15 mouse cellular contexts compared by ENCODE assay signal in the genomic region with DNA sequence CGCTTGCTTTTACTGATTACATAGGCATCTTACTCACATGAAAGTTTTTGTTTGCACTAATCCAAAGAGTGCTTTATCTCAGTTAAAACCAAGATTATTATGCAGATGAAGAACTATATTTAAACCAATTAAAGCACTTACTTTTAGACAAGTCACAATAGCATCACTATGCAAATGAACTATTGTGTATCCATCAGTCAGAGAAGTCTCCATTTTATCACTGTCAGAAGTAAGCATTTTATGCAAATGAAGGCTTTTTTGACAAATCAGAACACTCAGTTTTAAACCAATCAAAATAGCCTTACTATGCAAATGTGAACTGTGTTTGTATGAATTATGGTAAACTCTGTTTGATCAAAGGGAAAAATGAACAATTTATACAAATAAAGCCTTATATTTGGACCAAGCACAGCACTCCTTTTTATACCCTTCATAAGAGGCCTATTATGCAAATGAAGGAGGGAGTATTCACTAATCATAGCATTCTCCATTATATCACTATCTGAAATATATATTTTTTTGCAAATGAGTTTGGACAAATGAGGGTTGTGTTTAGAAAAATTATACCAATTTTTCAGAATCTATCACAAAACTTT.
DNase-seq lines count a peak whose midpoint lies in the region; ATAC-seq and TF ChIP-seq lines count a peak whose summit lies in the region.
"Had no signal": no experiment of that assay in that cellular context is flagged by ENCODE, and none has a peak within 500 bp of the region (broad histone marks: within the 10 kb centered on the region; RNA-seq: fewer than 3 reads in every experiment).

No protein-coding gene starts in this region.

- no peaks in the 10 kb centered on the region for H3K36me3 ChIP-seq in forebrain, embryonic 13.5 days (ENCODE audit: poor library complexity, severe bottlenecking)
- no peaks in the 10 kb centered on the region for H3K36me3 ChIP-seq in forebrain, postnatal 0 days (ENCODE audit: insufficient read depth)
- H3K36me3 ChIP-seq in forebrain, embryonic 16.5 days (ENCODE audit: control insufficient read depth, insufficient read depth) = no peaks in the 10 kb centered on the region
- H3K36me3 ChIP-seq in forebrain, embryonic 10.5 days (replicated peaks) = no peaks in the 10 kb centered on the region
- H3K36me3 ChIP-seq: embryonic facial prominence, embryonic 10.5 days; embryonic facial prominence, embryonic 12.5 days had no signal

- H3K9me3 ChIP-seq in forebrain, embryonic 13.5 days (replicated peaks) = no peaks in the 10 kb centered on the region
- H3K9me3 ChIP-seq in forebrain, postnatal 0 days (ENCODE audit: low read length) = no peaks in the 10 kb centered on the region
- no peaks in the 10 kb centered on the region for H3K9me3 ChIP-seq in forebrain, embryonic 16.5 days (ENCODE audit: control insufficient read depth, low read length)
- no peaks in the 10 kb centered on the region for H3K9me3 ChIP-seq in forebrain, embryonic 10.5 days
- H3K9me3 ChIP-seq: embryonic facial prominence, embryonic 10.5 days; embryonic facial prominence, embryonic 12.5 days had no signal

- no peak overlapping the region for H3K4me3 ChIP-seq in forebrain, embryonic 13.5 days
- H3K4me3 ChIP-seq in forebrain, postnatal 0 days (ENCODE audit: low read depth, low read length) = no peak overlapping the region
- no peak overlapping the region for H3K4me3 ChIP-seq in forebrain, embryonic 16.5 days (replicated peaks; ENCODE audit: low read length)
- no peak overlapping the region for H3K4me3 ChIP-seq in forebrain, embryonic 10.5 days
- H3K4me3 ChIP-seq: embryonic facial prominence, embryonic 10.5 days; embryonic facial prominence, embryonic 12.5 days had no signal

- 61% methylated on average over 1 of the region's 1 CpGs for WGBS in forebrain, embryonic 13.5 days
- WGBS in forebrain, postnatal 0 days = 64% methylated on average over 1 of the region's 1 CpGs
- 62% methylated on average over 1 of the region's 1 CpGs for WGBS in forebrain, embryonic 16.5 days
- 93% methylated on average over 1 of the region's 1 CpGs for WGBS in forebrain, embryonic 10.5 days

- no peaks in the 10 kb centered on the region for H3K4me1 ChIP-seq in forebrain, embryonic 13.5 days
- H3K4me1 ChIP-seq in forebrain, postnatal 0 days (ENCODE audit: insufficient read depth) = no peaks in the 10 kb centered on the region
- no peaks in the 10 kb centered on the region for H3K4me1 ChIP-seq in forebrain, embryonic 16.5 days (replicated peaks; ENCODE audit: control insufficient read depth, insufficient read depth, low read length)
- no peaks in the 10 kb centered on the region for H3K4me1 ChIP-seq in forebrain, embryonic 10.5 days
- H3K4me1 ChIP-seq: embryonic facial prominence, embryonic 10.5 days; embryonic facial prominence, embryonic 12.5 days had no signal

- no peak overlapping the region for H3K4me2 ChIP-seq in forebrain, embryonic 13.5 days
- no peak overlapping the region for H3K4me2 ChIP-seq in forebrain, postnatal 0 days (ENCODE audit: low read depth)
- H3K4me2 ChIP-seq in forebrain, embryonic 16.5 days (ENCODE audit: low read length) = no peak overlapping the region
- H3K4me2 ChIP-seq: embryonic facial prominence, embryonic 12.5 days had no signal

- no peak for TF ChIP-seq CTCF in forebrain, postnatal 0 days (IDR thresholded peaks at IDR 0.05; ENCODE audit: low read depth)

- ATAC-seq in forebrain, embryonic 13.5 days = peak; percentile 69; the same call in 1 of the 2 replicates
- ATAC-seq in forebrain, postnatal 0 days = no peak; the same call in 1 of the 2 replicates
- ATAC-seq in forebrain, embryonic 16.5 days = peak; percentile 75

- H3K9ac ChIP-seq in forebrain, embryonic 13.5 days = no peak overlapping the region
- H3K9ac ChIP-seq in forebrain, postnatal 0 days = no peak overlapping the region
- no peak overlapping the region for H3K9ac ChIP-seq in forebrain, embryonic 16.5 days (replicated peaks; ENCODE audit: low read depth, low read length)
- H3K9ac ChIP-seq: embryonic facial prominence, embryonic 12.5 days had no signal

- no peak for DNase-seq in forebrain, postnatal 0 days
- DNase-seq in forebrain, embryonic 10.5 days (ENCODE audit: extremely low spot score, low spot score) = no peak
- no peak for DNase-seq in kidney, postnatal 36 days
- DNase-seq: adrenal gland, adult 2 months; adrenal gland, postnatal 10 days; adrenal gland, postnatal 25 days; cerebellum, adult 11-12 months; cerebellum, adult 2 months; cerebellum, adult 9-10 months; cerebellum, postnatal 10 days; cerebellum, postnatal 25 days had no signal

- H3K27me3 ChIP-seq in forebrain, embryonic 13.5 days = no peaks in the 10 kb centered on the region
- no peaks in the 10 kb centered on the region for H3K27me3 ChIP-seq in forebrain, postnatal 0 days (ENCODE audit: insufficient read depth, low read length)
- H3K27me3 ChIP-seq in forebrain, embryonic 16.5 days (replicated peaks; ENCODE audit: control insufficient read depth, insufficient read depth, low read length) = no peaks in the 10 kb centered on the region
- no peaks in the 10 kb centered on the region for H3K27me3 ChIP-seq in forebrain, embryonic 10.5 days (ENCODE audit: poor library complexity, severe bottlenecking)
- H3K27me3 ChIP-seq: embryonic facial prominence, embryonic 12.5 days had no signal

- H3K27ac ChIP-seq in forebrain, embryonic 13.5 days = no peak overlapping the region
- no peak overlapping the region for H3K27ac ChIP-seq in forebrain, postnatal 0 days (ENCODE audit: low read depth, low read length)
- no peak overlapping the region for H3K27ac ChIP-seq in forebrain, embryonic 16.5 days (ENCODE audit: low read length)
- H3K27ac ChIP-seq in forebrain, embryonic 10.5 days = no peak overlapping the region
- H3K27ac ChIP-seq: embryonic facial prominence, embryonic 10.5 days; embryonic facial prominence, embryonic 12.5 days had no signal
